Mouse (Mus musculus) heart, postnatal 0 days (tissue): ENCODE results near the gene Cox17.

Experiments used
- CTCF ChIP-seq: IDR thresholded peaks from 2 replicates; pipeline ENCODE4 v1.5.1; 2016; ENCODE audit warnings: antibody characterized with exemption, control low read depth, low read depth
- EP300 ChIP-seq: IDR thresholded peaks from 2 replicates; pipeline ENCODE4 v1.6.1; 2016; ENCODE audit warnings: antibody characterized with exemption, low read depth

DNA sequence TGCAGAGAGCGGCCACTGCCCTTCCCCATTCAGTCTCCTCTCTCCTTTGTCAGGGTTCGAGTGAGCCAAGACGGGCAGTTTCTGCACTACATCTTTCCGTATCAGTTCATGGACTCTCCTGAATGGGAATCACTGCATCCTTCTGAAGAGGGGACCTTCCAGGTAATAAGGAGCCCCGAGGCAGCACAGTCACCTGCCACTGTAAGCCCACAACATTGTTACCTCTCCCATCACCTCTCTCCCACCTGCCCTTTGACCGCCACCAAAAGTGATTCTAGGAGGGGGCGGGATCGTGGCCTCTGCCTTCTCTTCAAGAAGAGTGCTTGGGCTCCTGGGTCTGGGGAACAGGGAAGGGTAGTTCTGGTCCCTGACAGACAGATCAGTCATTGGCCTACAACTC, 22.6 kb downstream of the Cox17 start:
- TF ChIP-seq CTCF (no peak), EP300 (no peak)
